Mouse (Mus musculus) WW6 (cell line): ENCODE results near the gene Cwc25.
A peak's percentile ranks its signal among the peaks of the same experiment; 100 is the strongest.
"Not testable (repeated sequence)": the region's sequence is repeated elsewhere in the genome, so short reads cannot be mapped to it uniquely, and the experiment has no call there.

ENCODE experiments used
- DNase-seq: peaks from one replicate; pipeline ENCODE4 v3.0.0-alpha.2; 2013; ENCODE audit warnings: low read depth, low spot score

Gene Cwc25

DNA sequence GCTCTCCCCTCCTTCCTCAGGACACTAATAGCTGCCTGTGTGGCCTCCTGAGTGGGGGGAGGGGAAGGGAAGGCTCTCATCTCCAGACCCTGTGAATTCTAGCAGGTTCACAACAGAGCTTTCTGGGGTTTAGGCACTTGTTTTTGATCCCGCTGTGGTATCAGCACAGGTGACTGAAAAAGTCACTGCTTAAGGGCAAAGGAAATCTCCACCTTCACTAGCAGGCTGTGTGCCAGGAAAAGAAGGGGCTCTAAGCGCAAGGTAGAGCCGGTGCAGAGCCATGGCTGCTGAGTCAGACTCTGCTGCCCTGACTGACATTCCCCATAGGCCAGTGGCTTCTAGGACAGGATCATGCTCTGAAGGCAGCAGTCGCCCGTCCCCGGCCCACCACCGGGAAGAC lies 37.6 kb downstream of the Cwc25 start:
- no peak for DNase-seq

- DNase-seq, result no peak
Measured at GRCm38 (mm10) chr11:97728311-97728710, 38.0 kb downstream of the Cwc25 start.

DNA sequence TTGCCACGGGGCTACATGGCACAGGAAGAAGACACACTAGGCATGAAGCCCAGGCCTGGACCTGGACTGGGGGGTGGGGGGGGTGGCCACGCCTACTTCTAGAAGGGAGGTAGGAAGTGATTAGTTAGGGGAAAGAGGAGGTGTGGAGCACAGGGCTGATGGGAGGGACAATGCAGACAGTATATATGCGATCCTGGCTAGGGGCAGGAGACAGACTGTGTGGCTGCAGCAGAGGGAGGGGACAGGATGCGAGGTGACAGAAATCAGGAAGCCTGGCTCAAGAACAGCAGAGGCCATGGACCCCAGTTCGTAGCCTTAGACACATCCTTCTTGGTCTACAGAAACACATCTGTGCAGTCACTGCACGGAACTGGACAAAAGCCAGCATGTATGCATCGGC lies 42.6 kb downstream of the Cwc25 start:
- no peak for DNase-seq

GRCm38 (mm10) chr11:97721338-97721737 lies 45.0 kb downstream of the Cwc25 start:
- DNase-seq, result no peak

GRCm38 (mm10) chr11:97719041-97719440 lies 47.3 kb downstream of the Cwc25 start:
- DNase-seq, result no peak

- DNase-seq, result no peak
Measured at GRCm38 (mm10) chr11:97718281-97718860, 48.0 kb downstream of the Cwc25 start.

DNA sequence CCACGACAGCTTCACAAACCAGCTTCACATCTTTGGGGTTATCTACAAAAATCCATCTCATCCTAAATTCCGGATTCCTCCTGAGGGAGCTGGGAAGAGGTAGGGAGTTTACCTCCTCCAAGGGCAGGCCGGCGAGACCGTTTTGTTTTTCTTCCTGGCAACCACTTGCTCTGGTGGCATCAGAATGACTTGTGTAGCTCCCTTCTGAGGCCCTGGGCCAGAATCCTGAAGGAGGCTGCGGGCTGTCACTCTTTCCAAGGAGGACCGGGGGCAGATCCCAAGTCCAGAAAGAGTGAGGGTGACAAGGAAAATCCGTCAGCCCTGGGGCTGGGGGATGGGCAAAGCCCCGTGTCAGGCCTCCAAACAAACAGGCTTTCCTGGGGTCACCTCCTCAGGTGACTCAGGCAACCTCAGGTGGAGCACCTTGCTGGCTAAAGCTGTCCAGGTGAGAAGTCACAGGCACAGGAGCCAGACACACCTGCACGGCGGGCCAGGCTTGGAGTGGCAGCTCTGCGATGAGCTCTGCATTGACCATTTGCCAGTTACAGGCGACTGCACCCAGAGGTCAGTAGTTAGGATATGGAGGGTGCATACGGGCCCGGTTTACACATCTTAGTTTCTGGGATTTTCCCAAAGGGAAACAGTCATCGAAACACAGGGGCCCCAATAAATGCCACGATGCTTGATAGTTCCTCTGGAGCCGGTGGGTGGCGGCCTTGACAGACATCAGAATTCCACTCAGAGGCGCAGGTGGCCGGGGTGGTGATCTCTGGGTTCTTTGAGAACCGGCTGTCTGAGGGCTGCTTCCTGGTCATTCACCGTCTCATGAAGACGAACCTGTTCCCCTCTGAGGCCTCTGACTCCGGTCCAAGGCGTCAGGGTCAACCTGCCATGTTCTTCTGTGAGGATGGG lies 48.7 kb downstream of the Cwc25 start:
- no peak for DNase-seq

DNA sequence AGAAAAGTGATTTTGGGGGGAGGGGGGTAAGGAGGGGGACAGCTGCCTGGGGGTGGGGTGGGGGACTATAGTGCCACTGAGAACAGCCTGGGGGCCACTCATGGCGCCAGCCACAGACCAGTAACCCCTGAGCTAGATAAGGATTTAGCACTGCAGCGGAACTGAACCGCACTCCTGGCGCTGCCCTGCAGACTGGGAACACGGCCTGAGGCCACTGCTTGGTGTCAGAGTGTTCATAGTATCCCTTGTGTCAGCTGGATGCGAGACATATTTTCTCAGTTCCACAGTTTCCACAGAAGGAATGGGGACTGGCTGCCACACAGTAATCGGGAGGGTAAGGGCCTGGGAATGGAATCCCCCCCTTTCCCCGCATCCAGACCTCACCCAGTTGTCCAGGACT lies 50.3 kb downstream of the Cwc25 start:
- DNase-seq, result no peak

GRCm38 (mm10) chr11:97714784-97715760 lies 51.3 kb downstream of the Cwc25 start:
- DNase-seq, result no peak

GRCm38 (mm10) chr11:97714356-97714755 lies 52.0 kb downstream of the Cwc25 start:
- DNase-seq, result no peak

DNA sequence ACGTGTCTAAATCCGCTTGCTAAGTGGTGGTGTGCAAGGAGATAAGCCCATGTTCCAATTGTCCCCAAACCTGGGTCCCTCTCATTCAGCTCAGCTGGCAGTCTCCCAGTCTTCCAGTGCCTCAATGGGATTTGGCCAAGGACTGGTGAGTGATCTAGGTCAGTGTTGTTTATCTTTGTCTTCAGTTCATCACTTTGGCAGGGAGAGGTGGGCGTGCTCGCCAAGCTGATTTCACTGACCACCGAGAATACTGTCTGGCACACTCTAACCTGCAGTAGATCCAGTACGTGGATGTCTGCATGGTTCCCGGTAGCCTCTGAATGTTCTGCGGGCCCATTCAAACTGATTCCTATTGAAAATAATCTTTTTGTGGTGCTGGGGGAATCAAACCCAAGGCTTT lies 52.5 kb downstream of the Cwc25 start:
- no peak for DNase-seq

- no peak for DNase-seq
Measured at GRCm38 (mm10) chr11:97712286-97712685, 54.1 kb downstream of the Cwc25 start.

GRCm38 (mm10) chr11:97711200-97711900 lies 55.0 kb downstream of the Cwc25 start:
- DNase-seq, result no peak

- not testable (repeated sequence) for DNase-seq
Measured at GRCm38 (mm10) chr11:97710067-97710466, 56.3 kb downstream of the Cwc25 start.

GRCm38 (mm10) chr11:97703039-97703826 lies 63.1 kb downstream of the Cwc25 start, which contains the start of gene Psmb3:
Psmb3 (plus strand) TSS chr11:97703399.
- DNase-seq, result peak; percentile 100

GRCm38 (mm10) chr11:97702393-97702745 lies 64.0 kb downstream of the Cwc25 start:
- DNase-seq, result no peak

DNA sequence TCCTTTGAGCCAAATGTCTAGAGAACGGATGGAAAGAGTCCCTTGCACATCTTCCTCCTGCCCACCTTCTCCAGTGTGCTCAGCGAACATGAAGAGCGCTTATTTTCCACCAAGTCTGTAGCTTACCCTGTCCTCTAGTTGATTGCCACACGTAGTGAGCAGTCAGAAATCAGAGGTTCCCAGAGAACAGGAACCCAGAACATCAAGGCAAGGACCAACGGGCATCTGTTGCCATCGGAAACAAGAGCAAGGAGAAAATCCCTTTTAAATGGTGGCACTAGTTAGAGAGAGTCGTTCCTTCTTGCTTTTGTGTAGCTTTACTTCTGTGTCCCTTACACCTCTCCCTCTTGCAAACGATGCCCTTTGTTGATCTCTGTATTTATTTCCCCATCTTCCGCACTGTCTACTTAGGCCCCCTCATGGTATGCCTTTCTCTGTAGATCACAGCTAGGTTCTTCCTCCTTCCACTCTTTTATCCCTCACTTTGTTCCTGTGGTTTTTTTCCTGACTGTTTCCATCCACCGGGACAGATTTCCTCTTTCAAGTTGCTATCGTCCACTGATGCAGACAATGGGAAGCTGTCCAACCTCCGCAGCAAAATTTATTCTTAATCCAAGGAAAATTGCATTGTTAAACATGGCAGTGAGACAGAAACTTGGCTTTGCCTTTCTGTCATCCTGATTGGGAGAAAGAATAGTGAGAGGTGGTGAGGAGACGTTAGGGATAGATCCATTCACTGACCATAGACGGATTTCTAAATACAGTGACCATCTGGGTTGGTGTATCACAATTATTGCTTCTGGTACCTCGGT lies 64.6 kb downstream of the Cwc25 start:
- DNase-seq, result no peak

GRCm38 (mm10) chr11:97700746-97701580 lies 65.4 kb downstream of the Cwc25 start:
- DNase-seq, result no peak
